Mouse (Mus musculus): ENCODE data around the gene Tnks2. TPM values are rescaled to one million over a fixed set of nuclear protein-coding genes. Genes with fewer than 3 reads are reported as not detected.

Tnks2 gene
- polyA plus RNA-seq, 1 experiment from 2014 or later = 60.5 TPM

GRCm38 (mm10) chr19:36926553-36927236 lies 92.7 kb downstream of the Tnks2 start:
- WGBS (ENCODE audit: insufficient replicate concordance) = 1% methylated on average over 26 of the region's 26 CpGs
- H3K27ac ChIP-seq (ENCODE audit: low read depth, low read length) = peak overlapping the region; percentile 94

GRCm38 (mm10) chr19:36927800-36928361 lies 93.8 kb downstream of the Tnks2 start:
- Histone ChIP-seq H3K9ac (ENCODE audit: low read depth, low read length) (no peak overlapping the region), H3K4me1 (ENCODE audit: control insufficient read depth, insufficient read depth, low read length) (peaks cover 9% of the 10 kb centered on the region), H3K4me2 (peak overlapping the region; percentile 84), H3K27ac (ENCODE audit: low read depth, low read length) (0 out of 2 replicates have a peak overlapping the region, but pooled peaks have one; percentile 15), H3K36me3 (ENCODE audit: control insufficient read depth, insufficient read depth, low read length) (no peaks in the 10 kb centered on the region), H3K27me3 (ENCODE audit: control insufficient read depth, insufficient read depth, low read length) (no peaks in the 10 kb centered on the region), H3K4me3 (ENCODE audit: low read depth, low read length) (0 out of 2 replicates have a peak overlapping the region, but pooled peaks have one; percentile 78), H3K9me3 (replicated peaks; ENCODE audit: control insufficient read depth, low read length) (no peaks in the 10 kb centered on the region)
- no peak for ATAC-seq (replicated peaks; ENCODE audit: insufficient number of reproducible peaks, low FRiP score, low TSS enrichment)
- 84% methylated on average over 6 of the region's 6 CpGs for WGBS (ENCODE audit: insufficient replicate concordance)

More at GRCm38 (mm10) chr19:36926553-36927236, 92.7 kb downstream of the Tnks2 start:
- ATAC-seq (replicated peaks; ENCODE audit: insufficient number of reproducible peaks, low FRiP score, low TSS enrichment) = no peak
- Histone ChIP-seq H3K9me3 (replicated peaks; ENCODE audit: control insufficient read depth, low read length) (no peaks in the 10 kb centered on the region), H3K9ac (ENCODE audit: low read depth, low read length) (peak overlapping the region; percentile 94), H3K4me1 (ENCODE audit: control insufficient read depth, insufficient read depth, low read length) (peaks cover 9% of the 10 kb centered on the region), H3K27me3 (ENCODE audit: control insufficient read depth, insufficient read depth, low read length) (no peaks in the 10 kb centered on the region), H3K4me2 (peak overlapping the region; percentile 84), H3K4me3 (ENCODE audit: low read depth, low read length) (peak overlapping the region; percentile 78), H3K36me3 (ENCODE audit: control insufficient read depth, insufficient read depth, low read length) (no peaks in the 10 kb centered on the region)

- Histone ChIP-seq H3K27ac (ENCODE audit: low read depth, low read length) (no peak overlapping the region), H3K9me3 (replicated peaks; ENCODE audit: control insufficient read depth, low read length) (no peaks in the 10 kb centered on the region), H3K4me2 (no peak overlapping the region), H3K4me1 (ENCODE audit: control insufficient read depth, insufficient read depth, low read length) (peaks cover 9% of the 10 kb centered on the region), H3K27me3 (ENCODE audit: control insufficient read depth, insufficient read depth, low read length) (no peaks in the 10 kb centered on the region), H3K9ac (ENCODE audit: low read depth, low read length) (no peak overlapping the region), H3K4me3 (ENCODE audit: low read depth, low read length) (no peak overlapping the region), H3K36me3 (ENCODE audit: control insufficient read depth, insufficient read depth, low read length) (no peaks in the 10 kb centered on the region)
- ATAC-seq (replicated peaks; ENCODE audit: insufficient number of reproducible peaks, low FRiP score, low TSS enrichment) = no peak
Measured at GRCm38 (mm10) chr19:36929816-36930215, 95.8 kb downstream of the Tnks2 start.

DNA sequence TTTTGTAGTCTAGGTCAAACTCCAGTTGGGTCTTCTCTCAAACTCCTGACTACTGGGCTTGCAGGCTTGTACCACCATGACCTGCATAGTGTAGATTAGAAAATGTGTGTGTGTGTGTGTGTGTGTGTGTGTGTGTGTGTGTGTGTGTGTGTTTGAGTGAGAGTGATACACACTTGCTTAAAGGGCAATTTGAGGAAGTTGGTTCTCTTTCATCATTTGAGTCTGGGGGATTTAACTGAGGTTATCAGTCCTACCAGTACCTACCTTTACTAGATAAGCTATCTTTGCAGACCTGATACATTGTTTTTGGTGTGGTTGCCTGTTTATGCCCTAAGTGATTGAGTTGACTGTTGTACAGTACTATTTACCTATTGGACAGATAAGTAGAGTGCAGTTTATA lies 98.1 kb downstream of the Tnks2 start:
- Histone ChIP-seq H3K4me2 (no peak overlapping the region), H3K4me1 (ENCODE audit: control insufficient read depth, insufficient read depth, low read length) (peaks cover 6% of the 10 kb centered on the region), H3K27me3 (ENCODE audit: control insufficient read depth, insufficient read depth, low read length) (no peaks in the 10 kb centered on the region), H3K36me3 (ENCODE audit: control insufficient read depth, insufficient read depth, low read length) (no peaks in the 10 kb centered on the region), H3K27ac (ENCODE audit: low read depth, low read length) (no peak overlapping the region), H3K9ac (ENCODE audit: low read depth, low read length) (no peak overlapping the region), H3K9me3 (replicated peaks; ENCODE audit: control insufficient read depth, low read length) (no peaks in the 10 kb centered on the region), H3K4me3 (ENCODE audit: low read depth, low read length) (no peak overlapping the region)
- ATAC-seq (replicated peaks; ENCODE audit: insufficient number of reproducible peaks, low FRiP score, low TSS enrichment) = no peak

DNA sequence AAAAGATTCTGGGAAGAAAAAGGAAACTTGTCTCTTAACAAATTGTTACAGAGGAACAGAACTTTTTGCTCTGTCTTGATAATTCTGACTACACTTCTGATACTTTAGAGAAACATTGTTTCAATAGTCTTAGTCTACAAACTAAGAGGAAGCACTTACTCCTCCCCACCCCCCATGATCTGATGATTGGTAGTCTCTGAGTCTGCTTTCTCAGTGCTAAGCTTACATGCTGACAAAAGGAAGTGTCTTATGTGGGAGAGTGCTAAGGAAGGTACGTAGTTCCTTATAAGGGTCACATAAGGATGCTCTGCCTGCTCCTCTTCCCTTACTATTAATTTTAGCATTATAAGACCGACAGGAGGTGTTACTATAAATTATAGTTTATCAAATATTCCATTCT lies 98.6 kb downstream of the Tnks2 start:
- no peak overlapping the region for H3K9ac ChIP-seq (ENCODE audit: low read depth, low read length)
- WGBS (ENCODE audit: insufficient replicate concordance) = 69% methylated on average over 2 of the region's 2 CpGs
- no peaks in the 10 kb centered on the region for H3K36me3 ChIP-seq (ENCODE audit: control insufficient read depth, insufficient read depth, low read length)
- no peak overlapping the region for H3K4me3 ChIP-seq (ENCODE audit: low read depth, low read length)
- ATAC-seq (replicated peaks; ENCODE audit: insufficient number of reproducible peaks, low FRiP score, low TSS enrichment) = no peak
- no peaks in the 10 kb centered on the region for H3K9me3 ChIP-seq (replicated peaks; ENCODE audit: control insufficient read depth, low read length)
- peaks cover 4% of the 10 kb centered on the region for H3K4me1 ChIP-seq (ENCODE audit: control insufficient read depth, insufficient read depth, low read length)
- no peak overlapping the region for H3K4me2 ChIP-seq
- no peak overlapping the region for H3K27ac ChIP-seq (ENCODE audit: low read depth, low read length)
- H3K27me3 ChIP-seq (ENCODE audit: control insufficient read depth, insufficient read depth, low read length) = no peaks in the 10 kb centered on the region

DNA sequence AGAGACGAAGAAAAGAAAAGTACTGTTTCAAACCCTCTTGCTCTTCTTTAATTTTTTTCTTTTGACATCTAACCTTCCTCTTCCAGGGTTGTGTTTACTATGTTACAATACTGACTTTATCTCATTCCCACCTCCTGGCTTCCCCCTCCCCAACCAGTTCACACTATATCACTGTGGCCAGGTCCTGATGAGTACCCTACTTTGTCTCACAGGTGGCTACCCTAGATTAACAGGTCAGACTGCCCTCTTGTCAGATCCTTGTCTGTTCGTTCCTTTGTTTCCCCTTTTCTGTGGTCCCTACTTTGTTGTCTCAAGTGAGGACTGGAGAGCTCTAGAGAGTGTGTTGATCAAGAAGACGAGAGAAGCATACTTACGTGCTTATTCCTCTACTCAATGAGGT lies 102.3 kb downstream of the Tnks2 start:
- Histone ChIP-seq H3K9me3 (replicated peaks; ENCODE audit: control insufficient read depth, low read length) (no peaks in the 10 kb centered on the region), H3K36me3 (ENCODE audit: control insufficient read depth, insufficient read depth, low read length) (no peaks in the 10 kb centered on the region), H3K27ac (ENCODE audit: low read depth, low read length) (no peak overlapping the region), H3K4me1 (ENCODE audit: control insufficient read depth, insufficient read depth, low read length) (no peaks in the 10 kb centered on the region; the same call in 1 of the 2 replicates), H3K27me3 (ENCODE audit: control insufficient read depth, insufficient read depth, low read length) (no peaks in the 10 kb centered on the region), H3K9ac (ENCODE audit: low read depth, low read length) (no peak overlapping the region), H3K4me3 (ENCODE audit: low read depth, low read length) (no peak overlapping the region), H3K4me2 (no peak overlapping the region)
- WGBS (ENCODE audit: insufficient replicate concordance) = 76% methylated on average over 4 of the region's 4 CpGs
- no peak for ATAC-seq (replicated peaks; ENCODE audit: insufficient number of reproducible peaks, low FRiP score, low TSS enrichment)

- Histone ChIP-seq H3K27ac (ENCODE audit: low read depth, low read length) (no peak overlapping the region), H3K27me3 (ENCODE audit: control insufficient read depth, insufficient read depth, low read length) (no peaks in the 10 kb centered on the region), H3K36me3 (ENCODE audit: control insufficient read depth, insufficient read depth, low read length) (no peaks in the 10 kb centered on the region), H3K4me3 (ENCODE audit: low read depth, low read length) (no peak overlapping the region), H3K9ac (ENCODE audit: low read depth, low read length) (no peak overlapping the region), H3K4me1 (ENCODE audit: control insufficient read depth, insufficient read depth, low read length) (no peaks in the 10 kb centered on the region), H3K4me2 (no peak overlapping the region), H3K9me3 (replicated peaks; ENCODE audit: control insufficient read depth, low read length) (no peaks in the 10 kb centered on the region)
- ATAC-seq (replicated peaks; ENCODE audit: insufficient number of reproducible peaks, low FRiP score, low TSS enrichment) = no peak
Measured at GRCm38 (mm10) chr19:36938008-36938407, 104.0 kb downstream of the Tnks2 start.

DNA sequence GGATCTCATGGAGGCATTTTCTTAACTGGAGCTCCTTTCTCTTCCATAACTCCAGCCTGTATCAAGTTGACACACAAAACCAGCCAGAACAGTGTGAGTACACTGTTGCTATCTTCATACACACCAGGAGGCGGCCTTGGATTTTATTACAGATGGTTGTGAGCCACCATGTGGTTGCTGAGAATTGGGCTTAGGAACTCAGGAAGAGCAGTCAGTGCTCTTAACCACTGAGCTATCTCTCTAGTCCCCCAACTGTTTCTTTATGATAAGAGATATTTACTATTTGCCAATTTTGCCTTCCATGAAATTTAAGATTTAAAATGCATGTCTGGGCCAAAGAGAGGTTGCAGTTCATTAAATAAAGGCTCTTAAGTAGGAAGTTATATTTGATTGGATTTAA lies 106.0 kb downstream of the Tnks2 start:
- Histone ChIP-seq H3K27me3 (ENCODE audit: control insufficient read depth, insufficient read depth, low read length) (no peaks in the 10 kb centered on the region), H3K36me3 (ENCODE audit: control insufficient read depth, insufficient read depth, low read length) (no peaks in the 10 kb centered on the region), H3K9me3 (replicated peaks; ENCODE audit: control insufficient read depth, low read length) (no peaks in the 10 kb centered on the region), H3K27ac (ENCODE audit: low read depth, low read length) (no peak overlapping the region), H3K4me2 (no peak overlapping the region), H3K4me3 (ENCODE audit: low read depth, low read length) (no peak overlapping the region), H3K4me1 (ENCODE audit: control insufficient read depth, insufficient read depth, low read length) (no peaks in the 10 kb centered on the region), H3K9ac (ENCODE audit: low read depth, low read length) (no peak overlapping the region)
- 83% methylated on average over 1 of the region's 1 CpGs for WGBS (ENCODE audit: insufficient replicate concordance)
- no peak for ATAC-seq (replicated peaks; ENCODE audit: insufficient number of reproducible peaks, low FRiP score, low TSS enrichment)
